Mouse (Mus musculus): Measurements from ENCODE around the gene Fam71e1. TPM values are rescaled to one million over a fixed set of nuclear protein-coding genes. Genes with fewer than 3 reads are reported as not detected.

The Fam71e1 gene
- polyA plus RNA-seq, 1 experiment from 2014 or later = 8.2 TPM

GRCm38 (mm10) chr7:44470696-44471612 is 25.4 kb upstream of the Fam71e1 start:
- no peaks in the 10 kb centered on the region for H3K36me3 ChIP-seq (ENCODE audit: control insufficient read depth, insufficient read depth, low read length)
- H3K9me3 ChIP-seq (replicated peaks; ENCODE audit: control insufficient read depth, low read length) = no peaks in the 10 kb centered on the region
- ATAC-seq (ENCODE audit: insufficient read depth, low FRiP score) = no peak
- H3K4me3 ChIP-seq (replicated peaks; ENCODE audit: low read length) = no peak overlapping the region
- 77% methylated on average over 16 of the region's 16 CpGs for WGBS
- peaks cover 10% of the 10 kb centered on the region for H3K4me1 ChIP-seq (ENCODE audit: control insufficient read depth, insufficient read depth, low read length)
- no peak overlapping the region for H3K9ac ChIP-seq (ENCODE audit: low read length)
- peaks cover 4% of the 10 kb centered on the region; the same call in 1 of the 2 replicates for H3K27me3 ChIP-seq (ENCODE audit: control insufficient read depth, insufficient read depth, low read length)
- no peak overlapping the region for H3K27ac ChIP-seq (ENCODE audit: low read length)
- no peak overlapping the region for H3K4me2 ChIP-seq (ENCODE audit: low read depth, low read length)

GRCm38 (mm10) chr7:44471880-44472557 is 24.4 kb upstream of the Fam71e1 start:
- Histone ChIP-seq H3K27ac (ENCODE audit: low read length) (no peak overlapping the region), H3K4me3 (replicated peaks; ENCODE audit: low read length) (no peak overlapping the region), H3K36me3 (ENCODE audit: control insufficient read depth, insufficient read depth, low read length) (no peaks in the 10 kb centered on the region), H3K27me3 (ENCODE audit: control insufficient read depth, insufficient read depth, low read length) (peaks cover 4% of the 10 kb centered on the region; the same call in 1 of the 2 replicates), H3K4me1 (ENCODE audit: control insufficient read depth, insufficient read depth, low read length) (peaks cover 10% of the 10 kb centered on the region), H3K9ac (ENCODE audit: low read length) (no peak overlapping the region), H3K4me2 (ENCODE audit: low read depth, low read length) (no peak overlapping the region), H3K9me3 (replicated peaks; ENCODE audit: control insufficient read depth, low read length) (no peaks in the 10 kb centered on the region)
- 38% methylated on average over 6 of the region's 6 CpGs for WGBS
- ATAC-seq (ENCODE audit: insufficient read depth, low FRiP score) = no peak

DNA sequence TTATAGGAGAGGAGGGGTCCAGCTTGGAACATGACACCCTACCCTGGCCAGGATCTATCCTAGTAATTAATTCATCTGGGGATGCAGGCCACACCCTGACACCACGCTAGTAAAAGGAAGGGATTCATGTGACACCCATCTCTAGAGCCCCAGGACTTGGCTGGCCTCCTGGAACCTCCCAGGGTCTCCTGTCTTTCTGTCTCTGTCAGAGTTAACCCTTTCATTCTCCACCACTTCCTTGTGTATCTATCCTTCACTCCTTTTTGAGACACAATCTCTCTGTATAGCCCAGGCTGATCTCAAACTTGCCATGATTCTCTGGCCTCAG is 23.9 kb upstream of the Fam71e1 start:
- Histone ChIP-seq H3K4me1 (ENCODE audit: control insufficient read depth, insufficient read depth, low read length) (peaks cover 10% of the 10 kb centered on the region), H3K4me2 (ENCODE audit: low read depth, low read length) (no peak overlapping the region), H3K4me3 (replicated peaks; ENCODE audit: low read length) (no peak overlapping the region), H3K27ac (ENCODE audit: low read length) (no peak overlapping the region), H3K9me3 (replicated peaks; ENCODE audit: control insufficient read depth, low read length) (no peaks in the 10 kb centered on the region), H3K36me3 (ENCODE audit: control insufficient read depth, insufficient read depth, low read length) (no peaks in the 10 kb centered on the region), H3K27me3 (ENCODE audit: control insufficient read depth, insufficient read depth, low read length) (peaks cover 4% of the 10 kb centered on the region; the same call in 1 of the 2 replicates), H3K9ac (ENCODE audit: low read length) (no peak overlapping the region)
- no peak for ATAC-seq (ENCODE audit: insufficient read depth, low FRiP score)
- 31% methylated on average over 1 of the region's 1 CpGs for WGBS

- no peak for ATAC-seq (ENCODE audit: insufficient read depth, low FRiP score)
- Histone ChIP-seq H3K9me3 (replicated peaks; ENCODE audit: control insufficient read depth, low read length) (no peaks in the 10 kb centered on the region), H3K4me2 (ENCODE audit: low read depth, low read length) (no peak overlapping the region), H3K4me1 (ENCODE audit: control insufficient read depth, insufficient read depth, low read length) (peaks cover 10% of the 10 kb centered on the region), H3K27ac (ENCODE audit: low read length) (0 out of 2 replicates have a peak overlapping the region, but pooled peaks have one; percentile 42), H3K9ac (ENCODE audit: low read length) (peak overlapping the region; percentile 35; the same call in 1 of the 2 replicates), H3K4me3 (replicated peaks; ENCODE audit: low read length) (no peak overlapping the region), H3K27me3 (ENCODE audit: control insufficient read depth, insufficient read depth, low read length) (peaks cover 4% of the 10 kb centered on the region; the same call in 1 of the 2 replicates), H3K36me3 (ENCODE audit: control insufficient read depth, insufficient read depth, low read length) (no peaks in the 10 kb centered on the region)
- WGBS = 38% methylated on average over 9 of the region's 9 CpGs
Observed at GRCm38 (mm10) chr7:44472961-44473646, 23.3 kb upstream of the Fam71e1 start.

DNA sequence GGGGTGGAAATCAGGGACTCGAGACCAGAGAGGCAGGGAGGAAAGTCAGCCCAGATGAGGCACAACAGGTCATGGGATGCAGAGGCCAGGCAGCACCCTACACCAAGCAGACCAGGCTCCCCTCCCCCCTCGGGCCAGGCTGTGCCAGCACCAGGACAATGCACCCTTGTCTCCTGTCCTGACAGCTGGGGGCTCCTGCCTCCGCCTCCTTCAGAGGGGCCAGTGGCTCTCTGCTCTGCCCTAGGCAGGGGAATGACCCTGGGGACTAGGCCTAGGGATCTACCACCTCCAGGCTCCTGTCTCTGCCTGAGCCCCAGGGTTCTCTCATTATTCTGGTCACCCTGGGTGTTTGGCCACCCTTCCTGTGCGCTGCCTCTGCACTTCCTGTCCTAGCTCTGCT is 22.0 kb upstream of the Fam71e1 start:
- WGBS = 26% methylated on average over 4 of the region's 4 CpGs
- H3K4me1 ChIP-seq (ENCODE audit: control insufficient read depth, insufficient read depth, low read length) = peaks cover 3% of the 10 kb centered on the region; the same call in 1 of the 2 replicates
- H3K9ac ChIP-seq (ENCODE audit: low read length) = no peak overlapping the region
- no peak overlapping the region for H3K4me2 ChIP-seq (ENCODE audit: low read depth, low read length)
- ATAC-seq (ENCODE audit: insufficient read depth, low FRiP score) = peak; percentile 63
- H3K27ac ChIP-seq (ENCODE audit: low read length) = no peak overlapping the region
- H3K9me3 ChIP-seq (replicated peaks; ENCODE audit: control insufficient read depth, low read length) = no peaks in the 10 kb centered on the region
- H3K36me3 ChIP-seq (ENCODE audit: control insufficient read depth, insufficient read depth, low read length) = no peaks in the 10 kb centered on the region
- no peak overlapping the region for H3K4me3 ChIP-seq (replicated peaks; ENCODE audit: low read length)
- peaks cover 4% of the 10 kb centered on the region; the same call in 1 of the 2 replicates for H3K27me3 ChIP-seq (ENCODE audit: control insufficient read depth, insufficient read depth, low read length)

GRCm38 (mm10) chr7:44475046-44475614 is 21.3 kb upstream of the Fam71e1 start:
- H3K27me3 ChIP-seq (ENCODE audit: control insufficient read depth, insufficient read depth, low read length) = peaks cover 4% of the 10 kb centered on the region; the same call in 1 of the 2 replicates
- no peak overlapping the region for H3K9ac ChIP-seq (ENCODE audit: low read length)
- H3K9me3 ChIP-seq (replicated peaks; ENCODE audit: control insufficient read depth, low read length) = no peaks in the 10 kb centered on the region
- H3K4me2 ChIP-seq (ENCODE audit: low read depth, low read length) = no peak overlapping the region
- H3K4me1 ChIP-seq (ENCODE audit: control insufficient read depth, insufficient read depth, low read length) = peaks cover 3% of the 10 kb centered on the region; the same call in 1 of the 2 replicates
- ATAC-seq (ENCODE audit: insufficient read depth, low FRiP score) = no peak
- WGBS = 23% methylated on average over 5 of the region's 5 CpGs
- H3K36me3 ChIP-seq (ENCODE audit: control insufficient read depth, insufficient read depth, low read length) = no peaks in the 10 kb centered on the region
- H3K27ac ChIP-seq (ENCODE audit: low read length) = no peak overlapping the region
- no peak overlapping the region for H3K4me3 ChIP-seq (replicated peaks; ENCODE audit: low read length)

GRCm38 (mm10) chr7:44482836-44483435 is 13.4 kb upstream of the Fam71e1 start:
- Histone ChIP-seq H3K27me3 (ENCODE audit: control insufficient read depth, insufficient read depth, low read length) (no peaks in the 10 kb centered on the region; the same call in 1 of the 2 replicates), H3K4me2 (ENCODE audit: low read depth, low read length) (no peak overlapping the region), H3K4me3 (replicated peaks; ENCODE audit: low read length) (no peak overlapping the region), H3K27ac (ENCODE audit: low read length) (no peak overlapping the region), H3K9ac (ENCODE audit: low read length) (no peak overlapping the region), H3K4me1 (ENCODE audit: control insufficient read depth, insufficient read depth, low read length) (no peaks in the 10 kb centered on the region), H3K36me3 (ENCODE audit: control insufficient read depth, insufficient read depth, low read length) (no peaks in the 10 kb centered on the region), H3K9me3 (replicated peaks; ENCODE audit: control insufficient read depth, low read length) (no peaks in the 10 kb centered on the region)
- 59% methylated on average over 3 of the region's 3 CpGs for WGBS
- peak; percentile 42; the same call in 1 of the 2 replicates for ATAC-seq (ENCODE audit: insufficient read depth, low FRiP score)

DNA sequence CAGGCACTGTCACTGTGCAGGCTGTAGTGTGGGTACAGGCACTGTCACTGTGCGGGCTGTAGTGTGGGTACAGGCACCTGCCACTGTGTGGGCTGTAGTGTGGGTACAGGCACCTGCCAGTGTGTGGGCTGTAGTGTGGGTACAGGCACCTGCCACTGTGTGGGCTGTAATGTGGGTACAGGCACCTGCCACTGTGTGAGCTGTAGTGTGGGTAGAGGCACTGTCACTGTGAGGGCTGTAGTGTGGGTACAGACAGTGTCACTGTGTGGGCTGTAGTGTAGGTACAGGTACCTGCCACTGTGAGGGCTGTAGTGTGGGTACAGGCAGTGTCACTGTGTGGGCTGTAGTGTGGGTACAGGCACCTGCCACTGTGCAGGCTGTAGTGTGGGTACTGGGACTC is 12.3 kb upstream of the Fam71e1 start:
- no peak for ATAC-seq (ENCODE audit: insufficient read depth, low FRiP score)
- Histone ChIP-seq H3K27ac (ENCODE audit: low read length) (no peak overlapping the region), H3K4me2 (ENCODE audit: low read depth, low read length) (no peak overlapping the region), H3K9me3 (replicated peaks; ENCODE audit: control insufficient read depth, low read length) (no peaks in the 10 kb centered on the region), H3K9ac (ENCODE audit: low read length) (no peak overlapping the region), H3K27me3 (ENCODE audit: control insufficient read depth, insufficient read depth, low read length) (no peaks in the 10 kb centered on the region; the same call in 1 of the 2 replicates), H3K4me3 (replicated peaks; ENCODE audit: low read length) (no peak overlapping the region), H3K36me3 (ENCODE audit: control insufficient read depth, insufficient read depth, low read length) (no peaks in the 10 kb centered on the region), H3K4me1 (ENCODE audit: control insufficient read depth, insufficient read depth, low read length) (no peaks in the 10 kb centered on the region)
- whole genome bisulfite sequencing = 100% methylated on average over 1 of the region's 1 CpGs

Data from stomach, embryonic 16.5 days (tissue).